Mouse (Mus musculus) ovary, postnatal 36 days (tissue): ENCODE measurements around the gene Spats2.
A peak's percentile ranks its signal among the peaks of the same experiment; 100 is the strongest.

Source experiments
- DNase-seq: peaks from one replicate; pipeline ENCODE4 v3.0.0; 2022; ENCODE audit warnings: low spot score, mixed read lengths

Spats2 gene

GRCm38 (mm10) chr15:99259730-99260252 is 134.1 kb downstream of the Spats2 start:
- DNase-seq: peak; percentile 75

DNA sequence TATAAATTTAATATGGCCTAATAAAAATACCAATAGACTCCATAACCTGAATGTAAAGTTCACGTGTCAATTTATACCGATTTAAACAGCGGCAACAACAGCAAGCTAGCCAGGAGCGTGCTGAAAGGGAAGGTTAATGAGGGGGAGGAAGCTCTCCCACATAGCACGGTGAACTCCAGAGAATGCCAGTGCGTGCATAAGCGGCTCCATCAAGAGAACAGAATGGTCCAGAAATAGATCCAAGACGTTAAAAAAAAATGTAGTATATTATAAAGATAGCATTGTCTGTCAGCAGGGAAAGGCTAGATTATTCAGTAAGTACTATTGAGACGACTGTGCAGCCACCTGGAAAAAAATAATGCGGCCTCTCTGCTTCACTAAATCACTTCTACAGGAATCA is 137.0 kb downstream of the Spats2 start:
- no peak for DNase-seq
